Mouse (Mus musculus): ENCODE measurements at regions not wholly inside any gene's neighbourhood (a gene's known extent, or its start where the extent isn't known, plus 50 kb on each side); places are given as distances from the start of the nearest gene placed in this dataset.

DNA sequence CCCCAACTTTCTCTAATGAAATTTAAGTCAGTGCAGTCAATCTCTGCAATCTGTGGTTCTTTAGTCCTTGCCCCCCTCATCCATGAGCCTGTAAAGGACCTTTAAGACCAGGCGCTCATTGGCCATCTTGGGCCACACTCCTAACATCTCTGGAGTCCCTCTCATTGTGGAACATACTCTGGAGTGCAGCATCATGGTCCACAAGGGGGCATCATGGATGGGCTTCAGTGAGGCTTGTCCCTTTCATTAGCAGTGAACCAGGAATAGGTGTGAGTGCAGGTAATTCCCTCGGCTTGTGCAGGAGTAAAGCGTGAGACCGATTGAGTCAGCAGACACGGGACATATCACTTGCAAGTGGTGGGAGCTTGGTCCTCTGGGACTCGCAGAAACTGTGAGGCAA is 137.7 kb downstream of the Sall1 start:
- TF ChIP-seq POLR2A (IDR thresholded peaks at IDR 0.05; ENCODE audit: insufficient read depth, low read depth, low read length): no peak
- TF ChIP-seq CTCF (IDR thresholded peaks at IDR 0.05): 0 out of 2 replicates have a peak, but pooled peaks have one; percentile 24

Measured in heart, adult 2 months (tissue).